In the genomic region with DNA sequence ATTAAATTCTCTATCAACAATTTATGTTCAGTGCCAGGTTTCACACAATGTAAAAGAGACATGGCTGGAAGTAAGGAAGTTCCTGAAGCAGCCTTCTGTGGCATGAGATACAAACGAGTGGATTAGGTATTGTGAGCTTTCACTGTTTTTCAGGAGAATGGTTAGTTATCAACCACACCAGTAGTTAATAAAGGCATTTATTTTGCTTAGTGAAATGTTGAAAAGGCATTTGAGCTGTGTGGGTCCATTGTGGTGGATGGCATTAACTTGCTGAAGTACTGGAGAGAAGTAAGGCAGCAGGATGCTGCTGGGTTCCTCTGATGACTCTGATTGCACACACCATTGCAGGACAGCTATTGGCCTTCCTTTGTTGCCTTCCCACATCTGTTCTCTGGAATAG, we compare ENCODE assay signal across 27 mouse cellular contexts. TPM values are rescaled to one million over a fixed set of nuclear protein-coding genes. Genes with fewer than 3 reads are reported as not detected.
A peak's percentile ranks its signal among the peaks of the same experiment; 100 is the strongest.
DNase-seq lines count a peak whose midpoint lies in the region; ATAC-seq and TF ChIP-seq lines count a peak whose summit lies in the region.
"Had no signal": no experiment of that assay in that cellular context is flagged by ENCODE, and none has a peak within 500 bp of the region (broad histone marks: within the 10 kb centered on the region; RNA-seq: fewer than 3 reads in every experiment).

No protein-coding gene starts in this region.

- in situ Hi-C loops in Patski (cut with MboI; ENCODE audit: low pct_unique_long_range_greater_than_20kb) = no loop called here

- ATAC-seq in Patski = peak; percentile 26
- ATAC-seq: forebrain, embryonic 14.5 days; forebrain, embryonic 16.5 days had no signal

- H3K27me3 ChIP-seq in kidney, adult 2 months (replicated peaks; ENCODE audit: control insufficient read depth, insufficient read depth, low read length) = no peaks in the 10 kb centered on the region
- no peaks in the 10 kb centered on the region for H3K27me3 ChIP-seq in Patski
- H3K27me3 ChIP-seq: CH12.LX; embryonic facial prominence, embryonic 13.5 days; embryonic facial prominence, embryonic 15.5 days; forebrain, embryonic 12.5 days had no signal

- peak; percentile 24 for DNase-seq in embryo, embryonic 10.5 days (ENCODE audit: low spot score)
- DNase-seq in embryo, embryonic 10 days (ENCODE audit: low spot score) = no peak
- DNase-seq in kidney, adult 2 months = peak; percentile 58
- DNase-seq in kidney, postnatal 10 days = no peak
- DNase-seq in kidney, adult 9 months = peak; percentile 75
- no peak for DNase-seq in kidney, postnatal 14 days
- DNase-seq in Patski (ENCODE audit: low read depth, low spot score) = no peak
- no peak for DNase-seq in urinary bladder, adult 18-20 months (ENCODE audit: low spot score in 2 of 2)
- DNase-seq: adrenal gland, adult 2 months; adrenal gland, postnatal 10 days; adrenal gland, postnatal 25 days; B cell, adult 2 months; cerebellum, adult 11 months; cerebellum, adult 18-20 months; cerebellum, adult 8-10 months; cerebellum, adult 9-11 months; cerebellum, postnatal 14 days; cerebellum, postnatal 36 days; embryo, embryonic 11 days had no signal

- CTCF ChIA-PET in Patski (lab: Charles Lee) = interaction anchor here (1.0 to 2.4 kb wide), 5 partner anchors 8 to 22 kb away, joined by 3 to 8 read pairs (median 3); no protein-coding TSS in a partner anchor

- no peak for TF ChIP-seq POLR2A in kidney, adult 2 months (IDR thresholded peaks at IDR 0.05; ENCODE audit: low read depth, low read length)

- WGBS in kidney, adult 2 months = 17% methylated on average over 1 of the region's 1 CpGs

- TF ChIP-seq CTCF in kidney, adult 2 months (conservative IDR thresholded peaks at IDR 0.05; ENCODE audit: insufficient read depth, insufficient read length, low read depth, low read length) = no peak
- no peak for TF ChIP-seq CTCF in Patski (IDR thresholded peaks at IDR 0.05)

- no peaks in the 10 kb centered on the region for H3K36me3 ChIP-seq in kidney, adult 2 months (ENCODE audit: control insufficient read depth, insufficient read depth, low read length)
- H3K36me3 ChIP-seq: embryonic facial prominence, embryonic 15.5 days; forebrain, embryonic 12.5 days had no signal

- peak overlapping the region; percentile 86 for H3K27ac ChIP-seq in kidney, adult 2 months (ENCODE audit: insufficient read depth, low read depth, low read length)
- H3K27ac ChIP-seq: embryonic facial prominence, embryonic 13.5 days; embryonic facial prominence, embryonic 15.5 days; forebrain, embryonic 10.5 days; forebrain, embryonic 12.5 days had no signal

- no peak overlapping the region for H3K4me3 ChIP-seq in kidney, adult 2 months (ENCODE audit: insufficient read depth, low read depth, low read length)
- H3K4me3 ChIP-seq: embryonic facial prominence, embryonic 13.5 days; embryonic facial prominence, embryonic 15.5 days; erythroblast, embryonic 14.5 days; forebrain, embryonic 10.5 days; forebrain, embryonic 12.5 days had no signal

- POLR2A ChIA-PET in Patski (lab: Charles Lee) = interaction anchor here (0.7 to 1.4 kb wide), 2 partner anchors 9 to 506 kb away, joined by 3 to 4 read pairs; no protein-coding TSS in a partner anchor

- peaks cover 18% of the 10 kb centered on the region; the same call in 1 of the 2 replicates for H3K4me1 ChIP-seq in kidney, adult 2 months (ENCODE audit: control insufficient read depth, insufficient read depth, low read length)
- H3K4me1 ChIP-seq: embryonic facial prominence, embryonic 15.5 days had no signal

RNA-seq across cellular contexts. Expression of a gene that starts 25.3 kb away (rescaled TPM):
- 17.0 and 18.1 TPM in 2 replicates for polyA plus RNA-seq in kidney, adult 2 months (2012; rRNA removed)
- polyA plus RNA-seq in Patski (2021) = 17.4 TPM

Comparison
In these comparisons a context has a peak if more than half of its experiments do, and no peak if none do; other contexts are left out.
1. DNase-seq: peak in embryo, embryonic 10.5 days (single experiment), kidney, adult 2 months (single experiment) and kidney, adult 9 months (single experiment); none in embryo, embryonic 10 days (single experiment), kidney, postnatal 10 days (single experiment), kidney, postnatal 14 days (single experiment), Patski (single experiment) and urinary bladder, adult 18-20 months (0 of 2).